Mouse (Mus musculus): ENCODE data around the gene Pram1. TPM values are rescaled to one million over a fixed set of nuclear protein-coding genes. Genes with fewer than 3 reads are reported as not detected.
"Not testable (repeated sequence)": the region's sequence is repeated elsewhere in the genome, so short reads cannot be mapped to it uniquely, and the experiment has no call there.

The Pram1 gene
- 0.09 and 0.12 TPM in 2 replicates for polyA plus RNA-seq (2012)

- Histone ChIP-seq H3K4me1 (ENCODE audit: control insufficient read depth) (peaks cover 4% of the 10 kb centered on the region), H3K4me3 (replicated peaks) (no peak within 1 kb of the TSS), H3K9me3 (ENCODE audit: control insufficient read depth, low read length) (no peaks in the 10 kb centered on the region), H3K36me3 (ENCODE audit: control insufficient read depth) (peaks cover 47% of the 10 kb centered on the region), H3K27me3 (ENCODE audit: control insufficient read depth) (no peaks in the 10 kb centered on the region)
- no peak for TF ChIP-seq TAL1 (IDR thresholded peaks at IDR 0.05; ENCODE audit: low read length)
- no peak for TF ChIP-seq GATA1 (IDR thresholded peaks at IDR 0.05; ENCODE audit: low read length)
Measured at GRCm38 (mm10) chr17:33637516-33638276, at the start of gene Pram1. Pram1 (plus strand) TSS chr17:33638056.

GRCm38 (mm10) chr17:33597271-33597670, 40.6 kb upstream of the Pram1 start:
- H3K9me3 ChIP-seq (ENCODE audit: control insufficient read depth, low read length) = peaks cover 13% of the 10 kb centered on the region
- no peaks in the 10 kb centered on the region for H3K36me3 ChIP-seq (ENCODE audit: control insufficient read depth)
- H3K27me3 ChIP-seq (ENCODE audit: control insufficient read depth) = no peaks in the 10 kb centered on the region
- TF ChIP-seq GATA1 (IDR thresholded peaks at IDR 0.05; ENCODE audit: low read length) (no peak), TAL1 (IDR thresholded peaks at IDR 0.05; ENCODE audit: low read length) (no peak)
- no peaks in the 10 kb centered on the region for H3K4me1 ChIP-seq (ENCODE audit: control insufficient read depth)
- H3K4me3 ChIP-seq (replicated peaks) = no peak overlapping the region

- no peak for TF ChIP-seq TAL1 (IDR thresholded peaks at IDR 0.05; ENCODE audit: low read length)
- TF ChIP-seq GATA1 (IDR thresholded peaks at IDR 0.05; ENCODE audit: low read length) = no peak
- no peaks in the 10 kb centered on the region for H3K27me3 ChIP-seq (ENCODE audit: control insufficient read depth)
- H3K4me1 ChIP-seq (ENCODE audit: control insufficient read depth) = no peaks in the 10 kb centered on the region
- no peak overlapping the region for H3K4me3 ChIP-seq (replicated peaks)
- no peaks in the 10 kb centered on the region for H3K36me3 ChIP-seq (ENCODE audit: control insufficient read depth)
- peaks cover 13% of the 10 kb centered on the region for H3K9me3 ChIP-seq (ENCODE audit: control insufficient read depth, low read length)
Measured at GRCm38 (mm10) chr17:33598506-33598905, 39.4 kb upstream of the Pram1 start.

- H3K9me3 ChIP-seq (ENCODE audit: control insufficient read depth, low read length) = peaks cover 13% of the 10 kb centered on the region
- TF ChIP-seq GATA1 (IDR thresholded peaks at IDR 0.05; ENCODE audit: low read length) (no peak), TAL1 (IDR thresholded peaks at IDR 0.05; ENCODE audit: low read length) (no peak)
- no peaks in the 10 kb centered on the region for H3K27me3 ChIP-seq (ENCODE audit: control insufficient read depth)
- H3K36me3 ChIP-seq (ENCODE audit: control insufficient read depth) = no peaks in the 10 kb centered on the region
- no peak overlapping the region for H3K4me3 ChIP-seq (replicated peaks)
- H3K4me1 ChIP-seq (ENCODE audit: control insufficient read depth) = no peaks in the 10 kb centered on the region
Measured at GRCm38 (mm10) chr17:33599836-33600475, 37.9 kb upstream of the Pram1 start.

- no peak overlapping the region for H3K4me3 ChIP-seq (replicated peaks)
- H3K4me1 ChIP-seq (ENCODE audit: control insufficient read depth) = no peaks in the 10 kb centered on the region
- no peaks in the 10 kb centered on the region for H3K36me3 ChIP-seq (ENCODE audit: control insufficient read depth)
- TF ChIP-seq GATA1 (IDR thresholded peaks at IDR 0.05; ENCODE audit: low read length) = no peak
- no peak for TF ChIP-seq TAL1 (IDR thresholded peaks at IDR 0.05; ENCODE audit: low read length)
- H3K27me3 ChIP-seq (ENCODE audit: control insufficient read depth) = no peaks in the 10 kb centered on the region
- peaks cover 13% of the 10 kb centered on the region for H3K9me3 ChIP-seq (ENCODE audit: control insufficient read depth, low read length)
Measured at GRCm38 (mm10) chr17:33600831-33601230, 37.0 kb upstream of the Pram1 start.

GRCm38 (mm10) chr17:33601947-33602346, 35.9 kb upstream of the Pram1 start:
- Histone ChIP-seq H3K4me1 (ENCODE audit: control insufficient read depth) (peaks cover 6% of the 10 kb centered on the region), H3K27me3 (ENCODE audit: control insufficient read depth) (no peaks in the 10 kb centered on the region), H3K9me3 (ENCODE audit: control insufficient read depth, low read length) (peaks cover 13% of the 10 kb centered on the region), H3K36me3 (ENCODE audit: control insufficient read depth) (no peaks in the 10 kb centered on the region), H3K4me3 (replicated peaks) (no peak overlapping the region)
- TF ChIP-seq TAL1 (IDR thresholded peaks at IDR 0.05; ENCODE audit: low read length) = no peak
- TF ChIP-seq GATA1 (IDR thresholded peaks at IDR 0.05; ENCODE audit: low read length) = no peak

GRCm38 (mm10) chr17:33607273-33607672, 30.6 kb upstream of the Pram1 start:
- Histone ChIP-seq H3K9me3 (ENCODE audit: control insufficient read depth, low read length) (no peaks in the 10 kb centered on the region; the same call in 1 of the 2 replicates), H3K4me3 (replicated peaks) (no peak overlapping the region), H3K4me1 (ENCODE audit: control insufficient read depth) (peaks cover 14% of the 10 kb centered on the region), H3K36me3 (ENCODE audit: control insufficient read depth) (no peaks in the 10 kb centered on the region), H3K27me3 (ENCODE audit: control insufficient read depth) (no peaks in the 10 kb centered on the region)
- TF ChIP-seq GATA1 (IDR thresholded peaks at IDR 0.05; ENCODE audit: low read length) (no peak), TAL1 (IDR thresholded peaks at IDR 0.05; ENCODE audit: low read length) (no peak)

GRCm38 (mm10) chr17:33610548-33610947, 27.3 kb upstream of the Pram1 start:
- Histone ChIP-seq H3K36me3 (ENCODE audit: control insufficient read depth) (no peaks in the 10 kb centered on the region), H3K4me3 (replicated peaks) (no peak overlapping the region), H3K9me3 (ENCODE audit: control insufficient read depth, low read length) (no peaks in the 10 kb centered on the region), H3K27me3 (ENCODE audit: control insufficient read depth) (peaks cover 3% of the 10 kb centered on the region; the same call in 1 of the 2 replicates), H3K4me1 (ENCODE audit: control insufficient read depth) (peaks cover 14% of the 10 kb centered on the region)
- TF ChIP-seq GATA1 (IDR thresholded peaks at IDR 0.05; ENCODE audit: low read length) = no peak

- H3K9me3 ChIP-seq (ENCODE audit: control insufficient read depth, low read length); H3K27me3 ChIP-seq (ENCODE audit: control insufficient read depth); H3K4me3 ChIP-seq (replicated peaks); H3K36me3 ChIP-seq (ENCODE audit: control insufficient read depth); H3K4me1 ChIP-seq (ENCODE audit: control insufficient read depth): not testable (repeated sequence)
Measured at GRCm38 (mm10) chr17:33613726-33614125, 24.1 kb upstream of the Pram1 start.
